Mouse (Mus musculus): ENCODE data around the gene Rgcc. TPM values are rescaled to one million over a fixed set of nuclear protein-coding genes. Genes with fewer than 3 reads are reported as not detected.

Gene Rgcc
- 9.5 and 14.8 TPM in 2 replicates for polyA plus RNA-seq (2016; fragmentation: Nextera tagmentation; extraction: Ambion mirVana)

DNA sequence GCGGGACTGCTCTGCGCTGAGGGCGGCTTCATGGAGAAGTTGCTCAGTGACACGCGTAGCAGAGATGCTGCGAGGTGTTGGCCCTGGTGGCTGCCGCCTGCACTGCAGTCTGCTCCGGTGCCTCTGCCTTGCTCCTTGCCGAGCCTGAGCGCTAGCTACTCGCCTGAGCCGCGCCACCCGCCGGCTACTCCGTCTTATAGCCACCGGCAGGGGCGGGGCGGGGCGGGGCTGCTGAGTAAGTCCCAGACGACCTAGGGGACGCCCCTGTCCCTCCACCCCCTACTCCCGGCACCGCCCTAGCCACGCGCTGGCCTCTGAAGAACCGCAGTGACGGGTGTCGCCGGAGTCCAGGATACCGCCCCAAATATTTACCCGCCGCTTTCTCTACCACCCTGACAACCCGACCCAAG, at the start of gene Rgcc:
Gene Rgcc (minus strand): TSS at position 180 of the 410 bp plus-strand sequence.
- Histone ChIP-seq H3K36me3 (no peaks in the 10 kb centered on the region), H3K27me3 (ENCODE audit: low read depth, poor library complexity, severe bottlenecking) (peaks cover 57% of the 10 kb centered on the region), H3K9me3 (replicated peaks) (no peaks in the 10 kb centered on the region), H3K4me3 (peak within 1 kb of the TSS; percentile 61), H3K27ac (peak within 1 kb of the TSS; percentile 56), H3K4me1 (peaks cover 40% of the 10 kb centered on the region)
- peak; percentile 96 for DNase-seq (ENCODE audit: low spot score)
- WGBS, result 0% methylated on average over 34 of the region's 34 CpGs

DNA sequence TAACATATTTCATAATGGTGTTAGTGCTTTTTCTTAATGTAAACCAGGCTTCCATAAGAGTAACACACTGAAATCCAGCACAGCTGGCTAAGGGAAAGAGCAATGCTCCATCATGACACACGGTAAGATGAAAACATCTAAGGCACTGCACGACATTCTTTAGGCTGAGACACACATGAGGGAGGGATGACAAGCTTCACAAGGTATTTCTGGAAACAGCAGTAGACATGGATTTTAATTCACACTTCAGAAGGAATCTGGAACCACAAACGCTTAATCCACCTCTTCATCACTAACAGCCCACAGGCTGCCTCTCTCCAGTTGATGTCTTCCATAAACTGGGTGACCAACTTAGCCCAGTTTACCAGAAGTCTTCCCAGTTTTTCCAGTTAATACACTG, 44.9 kb upstream of the Rgcc start:
- Histone ChIP-seq H3K4me3 (no peak overlapping the region), H3K27ac (no peak overlapping the region), H3K4me1 (no peaks in the 10 kb centered on the region), H3K27me3 (ENCODE audit: low read depth, poor library complexity, severe bottlenecking) (no peaks in the 10 kb centered on the region), H3K36me3 (peaks cover 87% of the 10 kb centered on the region), H3K9me3 (replicated peaks) (no peaks in the 10 kb centered on the region)
- DNase-seq (ENCODE audit: low spot score), result no peak
- 96% methylated on average over 3 of the region's 3 CpGs for WGBS

DNA sequence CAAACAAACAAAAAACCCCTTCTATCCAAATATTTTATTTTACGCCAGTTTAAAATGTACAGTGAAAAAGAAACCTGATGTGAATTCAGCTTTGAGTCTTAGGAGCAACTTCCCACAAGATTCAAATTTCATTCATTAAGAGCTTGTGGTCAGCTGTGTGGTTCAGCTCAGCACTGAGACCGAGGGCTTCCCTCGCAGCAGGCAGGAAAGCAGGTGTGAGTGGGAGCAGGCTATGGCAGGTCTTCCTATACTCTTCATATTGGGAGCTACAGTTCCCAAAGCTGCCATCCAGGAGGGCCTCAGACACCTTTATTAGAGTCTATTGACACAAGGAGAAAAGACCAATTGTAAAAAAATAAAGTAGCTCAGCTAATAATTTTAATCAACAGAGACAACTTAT, 34.2 kb upstream of the Rgcc start:
- Histone ChIP-seq H3K27ac (no peak overlapping the region), H3K4me3 (no peak overlapping the region), H3K9me3 (replicated peaks) (no peaks in the 10 kb centered on the region), H3K36me3 (peaks cover 78% of the 10 kb centered on the region), H3K4me1 (peaks cover 14% of the 10 kb centered on the region), H3K27me3 (ENCODE audit: low read depth, poor library complexity, severe bottlenecking) (no peaks in the 10 kb centered on the region)
- DNase-seq (ENCODE audit: low spot score), result no peak
- WGBS, result 96% methylated on average over 3 of the region's 3 CpGs

DNA sequence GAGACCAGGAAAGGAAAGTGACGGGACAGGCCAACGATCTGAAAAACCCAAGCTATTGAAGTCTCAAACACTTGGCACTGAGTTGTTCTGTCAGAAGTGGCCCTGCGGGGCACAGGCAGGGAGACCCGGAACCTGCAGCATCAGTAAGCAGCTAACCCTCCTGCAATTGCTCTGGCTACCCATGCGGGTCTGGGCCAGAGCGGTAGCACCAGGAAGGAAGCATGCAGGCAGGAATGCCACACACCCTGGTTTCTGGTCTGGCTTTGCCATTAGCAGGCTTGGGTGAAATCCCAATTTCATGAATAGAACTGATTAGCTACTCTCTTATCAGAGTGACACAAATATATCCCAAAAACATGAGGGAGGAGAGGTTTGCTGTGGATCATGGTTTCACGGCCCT, 30.5 kb upstream of the Rgcc start:
- peaks cover 14% of the 10 kb centered on the region for H3K4me1 ChIP-seq
- no peaks in the 10 kb centered on the region for H3K9me3 ChIP-seq (replicated peaks)
- DNase-seq (ENCODE audit: low spot score), result no peak
- H3K36me3 ChIP-seq, result peaks cover 45% of the 10 kb centered on the region
- WGBS, result 74% methylated on average over 7 of the region's 7 CpGs
- no peaks in the 10 kb centered on the region for H3K27me3 ChIP-seq (ENCODE audit: low read depth, poor library complexity, severe bottlenecking)
- 0 out of 2 replicates have a peak overlapping the region, but pooled peaks have one; percentile 51 for H3K27ac ChIP-seq
- no peak overlapping the region for H3K4me3 ChIP-seq

DNA sequence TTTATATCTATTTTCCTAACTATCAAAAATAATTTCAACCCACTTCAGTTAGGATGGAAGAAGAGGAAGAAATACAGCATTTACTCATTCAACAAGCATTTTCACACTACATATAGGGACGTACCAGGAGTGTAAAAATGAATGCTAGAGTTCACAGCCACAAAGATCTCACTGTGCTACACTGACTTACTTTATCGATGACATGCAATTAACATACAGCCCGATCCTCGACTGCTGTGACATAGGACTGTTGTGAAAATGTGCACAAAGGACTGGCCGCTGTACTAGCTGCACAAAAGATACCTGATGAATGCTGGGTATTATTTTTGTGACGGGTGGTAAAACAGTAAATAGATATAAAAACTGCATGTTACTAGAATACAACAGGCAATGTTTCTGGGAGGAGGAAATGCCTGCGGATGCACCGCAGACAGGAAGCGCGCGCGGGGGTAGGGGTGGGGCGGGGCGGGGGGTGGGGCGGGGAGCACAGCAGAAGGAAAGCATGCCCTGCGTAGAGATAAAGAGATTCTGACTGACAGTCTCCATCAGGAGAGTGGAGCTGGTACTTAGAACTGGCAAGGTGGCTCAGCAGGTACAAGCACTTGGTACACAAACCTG, 29.6 kb upstream of the Rgcc start:
- H3K9me3 ChIP-seq (replicated peaks), result no peaks in the 10 kb centered on the region
- no peak overlapping the region for H3K4me3 ChIP-seq
- peaks cover 14% of the 10 kb centered on the region for H3K4me1 ChIP-seq
- peaks cover 36% of the 10 kb centered on the region for H3K36me3 ChIP-seq
- 63% methylated on average over 16 of the region's 16 CpGs for WGBS
- DNase-seq (ENCODE audit: low spot score), result no peak
- peak overlapping the region; percentile 51 for H3K27ac ChIP-seq
- H3K27me3 ChIP-seq (ENCODE audit: low read depth, poor library complexity, severe bottlenecking), result no peaks in the 10 kb centered on the region

DNA sequence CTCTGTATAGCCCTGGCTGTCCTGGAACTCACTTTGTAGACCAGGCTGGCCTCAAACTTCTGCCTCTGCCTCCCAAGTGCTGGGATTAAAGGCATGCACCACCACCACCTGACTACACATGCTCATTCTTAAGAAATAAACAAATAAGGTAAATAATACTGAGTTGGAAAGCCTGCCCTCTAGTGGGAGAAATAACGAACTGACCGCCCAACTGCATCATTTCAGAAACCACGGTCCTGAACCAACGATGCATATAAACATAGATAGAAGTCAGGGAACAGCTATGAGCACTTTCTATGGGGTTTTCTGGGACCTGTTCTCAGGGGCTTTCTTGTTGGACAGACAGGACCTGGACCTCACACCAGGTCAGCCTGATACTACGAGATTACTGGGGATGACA, 25.6 kb upstream of the Rgcc start:
- no peak for DNase-seq (ENCODE audit: low spot score)
- Histone ChIP-seq H3K9me3 (replicated peaks) (no peaks in the 10 kb centered on the region), H3K36me3 (0 out of 2 replicates have a peak, but pooled peaks cover 4% of the 10 kb centered on the region), H3K27me3 (ENCODE audit: low read depth, poor library complexity, severe bottlenecking) (no peaks in the 10 kb centered on the region), H3K4me3 (no peak overlapping the region), H3K4me1 (peaks cover 22% of the 10 kb centered on the region), H3K27ac (no peak overlapping the region)
- 29% methylated on average over 5 of the region's 5 CpGs for WGBS

DNA sequence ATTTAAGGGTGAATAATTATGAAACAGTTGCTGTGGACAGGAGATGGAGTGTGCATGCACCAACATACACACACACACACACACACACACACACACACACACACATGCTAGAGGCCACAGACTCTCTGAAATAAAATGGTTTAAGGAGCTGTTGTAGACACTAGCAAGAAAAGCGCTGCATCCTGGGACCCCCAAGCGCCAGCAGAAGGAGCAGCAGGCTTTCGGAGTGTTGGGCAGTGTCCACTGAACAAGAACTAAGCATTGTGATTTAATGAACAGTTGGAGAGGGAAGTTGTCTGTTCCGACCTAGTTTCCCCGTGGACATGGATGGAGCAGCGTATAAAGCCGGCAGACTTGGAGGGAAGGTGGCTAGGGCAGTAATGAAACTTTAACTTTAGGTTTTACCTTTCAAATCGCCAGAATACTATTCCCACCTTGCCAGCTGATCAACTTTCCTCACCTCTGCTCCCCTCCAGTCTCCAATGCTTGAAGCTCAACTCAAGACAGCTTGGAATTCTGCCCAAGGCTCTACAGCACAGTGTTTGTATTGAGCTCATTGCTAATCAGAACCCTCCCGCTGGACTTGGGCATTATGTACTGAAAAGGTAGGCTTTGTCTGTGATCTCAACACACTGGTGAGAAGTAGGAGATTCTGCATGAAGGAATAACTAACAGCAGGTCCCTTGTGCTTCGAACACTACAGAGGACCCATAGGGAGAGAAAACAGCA, 22.8 kb upstream of the Rgcc start:
- Histone ChIP-seq H3K4me3 (no peak overlapping the region), H3K9me3 (replicated peaks) (no peaks in the 10 kb centered on the region), H3K27ac (no peak overlapping the region), H3K27me3 (ENCODE audit: low read depth, poor library complexity, severe bottlenecking) (no peaks in the 10 kb centered on the region), H3K36me3 (no peaks in the 10 kb centered on the region), H3K4me1 (peaks cover 20% of the 10 kb centered on the region)
- WGBS, result 86% methylated on average over 10 of the region's 10 CpGs
- DNase-seq (ENCODE audit: low spot score), result no peak

DNA sequence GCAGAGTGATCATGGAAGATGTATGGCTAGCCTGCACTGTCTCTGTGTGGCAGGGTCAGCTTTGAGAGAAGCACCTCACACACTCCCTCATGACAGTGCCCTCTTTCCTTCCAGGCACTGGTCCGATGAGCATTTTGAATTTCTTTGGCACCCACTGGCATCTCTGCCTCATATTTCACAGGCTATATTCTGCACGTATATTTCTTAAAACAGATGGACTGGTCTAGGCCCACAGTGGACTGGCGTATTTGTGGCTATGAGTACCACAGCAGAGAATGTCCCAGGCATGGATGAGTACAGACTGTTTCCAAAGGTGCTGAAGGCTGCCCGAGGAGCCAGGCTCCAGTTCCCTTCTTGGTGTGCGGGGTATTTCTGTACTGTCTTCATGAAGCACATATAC, 20.4 kb upstream of the Rgcc start:
- Histone ChIP-seq H3K4me3 (no peak overlapping the region), H3K9me3 (replicated peaks) (no peaks in the 10 kb centered on the region), H3K27me3 (ENCODE audit: low read depth, poor library complexity, severe bottlenecking) (no peaks in the 10 kb centered on the region), H3K27ac (no peak overlapping the region), H3K36me3 (no peaks in the 10 kb centered on the region), H3K4me1 (peaks cover 29% of the 10 kb centered on the region)
- DNase-seq (ENCODE audit: low spot score), result no peak
- WGBS, result 89% methylated on average over 5 of the region's 5 CpGs

DNA sequence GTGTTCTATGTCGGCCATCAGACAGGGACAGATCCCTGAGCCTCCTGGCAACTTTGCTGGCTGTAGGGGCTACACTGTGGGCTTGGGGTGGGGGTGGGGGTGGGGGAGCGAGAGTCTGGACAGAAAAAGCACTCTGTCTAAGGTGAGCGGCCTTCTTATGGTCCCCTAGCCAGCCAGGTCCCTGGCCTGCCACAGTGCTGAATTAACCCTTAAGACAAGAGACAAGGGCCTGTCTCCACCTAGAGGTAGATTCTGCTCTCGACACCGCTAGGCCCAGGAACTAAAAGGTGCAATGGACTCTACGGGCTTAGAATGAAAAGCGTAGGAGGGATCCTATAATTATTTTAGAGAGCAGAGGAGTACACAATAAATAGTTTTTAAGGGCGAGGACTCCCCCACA, 19.7 kb upstream of the Rgcc start:
- peak overlapping the region; percentile 68; the same call in 1 of the 2 replicates for H3K27ac ChIP-seq
- 23% methylated on average over 8 of the region's 8 CpGs for WGBS
- DNase-seq (ENCODE audit: low spot score), result no peak
- peaks cover 29% of the 10 kb centered on the region for H3K4me1 ChIP-seq
- H3K9me3 ChIP-seq (replicated peaks), result no peaks in the 10 kb centered on the region
- H3K36me3 ChIP-seq, result no peaks in the 10 kb centered on the region
- no peaks in the 10 kb centered on the region for H3K27me3 ChIP-seq (ENCODE audit: low read depth, poor library complexity, severe bottlenecking)
- H3K4me3 ChIP-seq, result no peak overlapping the region

DNA sequence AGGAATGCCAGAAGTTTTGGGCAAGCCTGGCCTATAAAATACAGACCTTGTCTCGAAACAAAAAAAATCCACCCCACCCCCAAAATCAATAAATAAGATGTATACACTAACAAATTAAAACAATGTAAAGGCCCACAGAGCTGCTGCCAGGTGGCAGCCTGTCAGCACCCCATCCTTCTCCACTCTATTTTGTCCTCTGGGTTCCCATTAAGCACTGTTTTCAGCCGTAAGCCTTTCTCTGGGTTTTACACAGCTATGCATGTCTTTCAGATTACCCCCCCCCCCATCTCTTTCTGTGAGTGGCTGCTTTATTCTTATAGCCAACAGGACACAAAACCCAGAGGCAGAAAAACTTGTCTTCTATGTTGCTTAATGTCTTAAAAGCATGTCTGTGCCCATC, 16.2 kb upstream of the Rgcc start:
- 41% methylated on average over 2 of the region's 2 CpGs for WGBS
- peak; percentile 65 for DNase-seq (ENCODE audit: low spot score)
- no peak overlapping the region for H3K4me3 ChIP-seq

DNA sequence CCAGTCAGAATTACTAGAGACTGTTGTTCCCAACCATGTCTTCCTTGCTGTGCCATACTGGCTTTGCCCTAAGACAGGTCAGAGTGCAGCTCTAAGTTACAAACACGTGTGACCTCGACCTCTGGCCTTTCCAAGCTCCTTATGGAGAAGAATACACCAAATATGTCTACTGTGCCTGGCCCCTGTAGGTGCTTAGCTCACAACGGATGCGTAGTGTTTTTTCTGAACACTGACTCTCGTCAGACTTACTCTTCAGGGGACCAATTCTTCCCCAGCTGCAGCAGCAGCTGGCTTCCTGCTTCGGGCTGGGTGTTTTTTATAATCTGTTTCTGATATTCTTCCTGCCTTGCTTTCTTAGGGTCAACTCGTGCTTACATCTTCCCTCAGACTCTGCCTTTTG, 14.4 kb upstream of the Rgcc start:
- Histone ChIP-seq H3K4me1 (peaks cover 42% of the 10 kb centered on the region), H3K27ac (peak overlapping the region; percentile 56), H3K27me3 (ENCODE audit: low read depth, poor library complexity, severe bottlenecking) (no peaks in the 10 kb centered on the region), H3K36me3 (no peaks in the 10 kb centered on the region), H3K9me3 (replicated peaks) (no peaks in the 10 kb centered on the region), H3K4me3 (no peak overlapping the region)
- DNase-seq (ENCODE audit: low spot score), result no peak
- 60% methylated on average over 7 of the region's 7 CpGs for WGBS

More for the DNA sequence above, 16.2 kb upstream of the Rgcc start:
- Histone ChIP-seq H3K27ac (peak overlapping the region; percentile 56), H3K36me3 (no peaks in the 10 kb centered on the region), H3K4me1 (peaks cover 30% of the 10 kb centered on the region), H3K9me3 (replicated peaks) (no peaks in the 10 kb centered on the region), H3K27me3 (ENCODE audit: low read depth, poor library complexity, severe bottlenecking) (no peaks in the 10 kb centered on the region)

DNA sequence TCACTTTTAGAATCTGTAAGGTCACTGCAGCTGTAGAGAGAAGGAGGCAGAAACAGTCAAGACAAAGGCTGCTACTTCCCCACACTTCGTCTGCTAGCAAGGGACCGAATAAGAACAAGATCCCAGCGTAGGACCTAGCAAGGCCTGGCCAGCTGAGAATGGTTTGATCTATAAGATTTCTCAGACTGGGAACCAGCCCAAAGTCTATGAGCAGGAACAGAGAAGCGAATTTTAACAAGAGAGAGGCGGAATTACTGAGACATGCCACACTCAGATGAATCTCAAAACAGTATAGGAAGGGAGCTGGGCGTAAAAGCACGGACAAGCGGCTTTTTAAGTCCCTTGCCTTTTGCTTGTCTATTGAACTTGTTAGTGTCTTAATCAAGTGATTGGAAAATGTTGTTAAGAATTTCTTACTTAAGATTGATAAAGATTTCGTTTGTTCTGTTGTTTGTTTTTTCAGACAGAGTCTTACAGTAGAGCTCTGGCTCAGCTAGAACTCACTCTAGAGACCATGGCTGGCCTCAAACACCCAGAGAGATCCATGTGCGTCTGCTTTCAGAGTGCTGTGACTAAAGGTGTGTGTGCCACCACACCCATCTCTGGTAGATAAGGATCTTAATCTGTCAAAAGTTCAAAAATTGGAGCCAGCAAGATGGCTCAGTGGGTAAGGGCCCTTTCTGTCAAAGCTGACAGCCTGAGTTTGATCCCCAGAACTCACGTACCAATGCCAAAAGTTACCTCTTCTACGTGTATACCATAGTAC, 13.0 kb upstream of the Rgcc start:
- no peaks in the 10 kb centered on the region for H3K9me3 ChIP-seq (replicated peaks)
- peaks cover 44% of the 10 kb centered on the region for H3K4me1 ChIP-seq
- H3K27me3 ChIP-seq (ENCODE audit: low read depth, poor library complexity, severe bottlenecking), result no peaks in the 10 kb centered on the region
- H3K36me3 ChIP-seq, result no peaks in the 10 kb centered on the region
- no peak for DNase-seq (ENCODE audit: low spot score)
- peak overlapping the region; percentile 42; the same call in 1 of the 2 replicates for H3K27ac ChIP-seq
- H3K4me3 ChIP-seq, result no peak overlapping the region
- WGBS, result 87% methylated on average over 12 of the region's 12 CpGs

Data from limb, embryonic 10.5 days (tissue).